ENCODE assay signal across 17 mouse cellular contexts in genomic region chr4:48588576-48588975, GRCm38 (mm10). TPM values are rescaled to one million over a fixed set of nuclear protein-coding genes. Genes with fewer than 3 reads are reported as not detected.
DNase-seq lines count a peak whose midpoint lies in the region; ATAC-seq and TF ChIP-seq lines count a peak whose summit lies in the region.
"Had no signal": no experiment of that assay in that cellular context is flagged by ENCODE, and none has a peak within 500 bp of the region (broad histone marks: within the 10 kb centered on the region; RNA-seq: fewer than 3 reads in every experiment).

No protein-coding gene starts in this region.

- TF ChIP-seq CTCF in E14TG2a.4 (conservative IDR thresholded peaks at IDR 0.05; ENCODE audit: low read length): no peak

- H3K27me3 ChIP-seq in intestine, embryonic 15.5 days (replicated peaks): no peaks in the 10 kb centered on the region
- no peaks in the 10 kb centered on the region for H3K27me3 ChIP-seq in intestine, embryonic 16.5 days (replicated peaks; ENCODE audit: control insufficient read depth, insufficient read depth, low read length)
- no peaks in the 10 kb centered on the region for H3K27me3 ChIP-seq in E14TG2a.4 (ENCODE audit: insufficient read depth, low read length)
- no peaks in the 10 kb centered on the region for H3K27me3 ChIP-seq in kidney, embryonic 15.5 days
- H3K27me3 ChIP-seq: heart, embryonic 13.5 days; limb, embryonic 13.5 days; midbrain, embryonic 12.5 days had no signal

- DNase-seq in R1 (ENCODE audit: low read depth, low spot score): peak; percentile 39
- DNase-seq in lung, postnatal 14 days: peak; percentile 57
- DNase-seq in adrenal gland, postnatal 36 days: no peak
- DNase-seq: cerebellum, adult 11 months; cerebellum, postnatal 25 days; gastrocnemius, postnatal 36 days; heart, postnatal 4 days; kidney, adult 8-10 months; right cerebral cortex, postnatal 25 days had no signal

- H3K36me3 ChIP-seq in intestine, embryonic 15.5 days: no peaks in the 10 kb centered on the region
- H3K36me3 ChIP-seq in intestine, embryonic 16.5 days (ENCODE audit: control insufficient read depth, insufficient read depth, low read length): 0 out of 2 replicates have a peak, but pooled peaks cover 4% of the 10 kb centered on the region
- H3K36me3 ChIP-seq in E14TG2a.4 (ENCODE audit: insufficient read depth, low read length): peaks cover 32% of the 10 kb centered on the region
- H3K36me3 ChIP-seq in kidney, embryonic 15.5 days: peaks cover 4% of the 10 kb centered on the region; the same call in 1 of the 2 replicates
- H3K36me3 ChIP-seq: limb, embryonic 13.5 days; liver, embryonic 15.5 days had no signal

- no peak overlapping the region for H3K27ac ChIP-seq in intestine, embryonic 15.5 days
- H3K27ac ChIP-seq in intestine, embryonic 16.5 days (ENCODE audit: low read length): no peak overlapping the region
- H3K27ac ChIP-seq in kidney, embryonic 15.5 days: no peak overlapping the region
- H3K27ac ChIP-seq: heart, embryonic 13.5 days; limb, embryonic 13.5 days; liver, embryonic 15.5 days; midbrain, embryonic 12.5 days had no signal

- WGBS in intestine, embryonic 15.5 days: 44% methylated on average over 9 of the region's 9 CpGs
- WGBS in intestine, embryonic 16.5 days: 43% methylated on average over 9 of the region's 9 CpGs
- WGBS in kidney, embryonic 15.5 days: 68% methylated on average over 9 of the region's 9 CpGs

- H3K9ac ChIP-seq in intestine, embryonic 15.5 days: no peak overlapping the region
- H3K9ac ChIP-seq in intestine, embryonic 16.5 days (ENCODE audit: low read depth, low read length): no peak overlapping the region
- no peak overlapping the region for H3K9ac ChIP-seq in kidney, embryonic 15.5 days
- H3K9ac ChIP-seq: heart, embryonic 13.5 days; limb, embryonic 13.5 days; liver, embryonic 15.5 days; midbrain, embryonic 12.5 days had no signal

- H3K4me1 ChIP-seq in intestine, embryonic 15.5 days (replicated peaks): peaks cover 6% of the 10 kb centered on the region; the same call in 1 of the 2 replicates
- peaks cover 7% of the 10 kb centered on the region for H3K4me1 ChIP-seq in intestine, embryonic 16.5 days (ENCODE audit: control insufficient read depth, insufficient read depth, low read length)
- peaks cover 80% of the 10 kb centered on the region for H3K4me1 ChIP-seq in E14TG2a.4 (replicated peaks; ENCODE audit: low read depth, low read length)
- peaks cover 16% of the 10 kb centered on the region for H3K4me1 ChIP-seq in kidney, embryonic 15.5 days
- H3K4me1 ChIP-seq: liver, embryonic 15.5 days had no signal

- H3K9me3 ChIP-seq in intestine, embryonic 15.5 days: no peaks in the 10 kb centered on the region
- H3K9me3 ChIP-seq in intestine, embryonic 16.5 days (ENCODE audit: control insufficient read depth, low read length): no peaks in the 10 kb centered on the region
- H3K9me3 ChIP-seq in E14TG2a.4 (ENCODE audit: low read length): no peaks in the 10 kb centered on the region
- no peaks in the 10 kb centered on the region for H3K9me3 ChIP-seq in kidney, embryonic 15.5 days (replicated peaks)
- H3K9me3 ChIP-seq: liver, embryonic 15.5 days; midbrain, embryonic 12.5 days had no signal

- 0 out of 2 replicates have a peak overlapping the region, but pooled peaks have one; percentile 33 for H3K4me2 ChIP-seq in intestine, embryonic 15.5 days (replicated peaks)
- H3K4me2 ChIP-seq in intestine, embryonic 16.5 days (ENCODE audit: low read depth, low read length): no peak overlapping the region
- H3K4me2 ChIP-seq in kidney, embryonic 15.5 days: no peak overlapping the region
- H3K4me2 ChIP-seq: heart, embryonic 13.5 days; limb, embryonic 13.5 days; liver, embryonic 15.5 days had no signal

- ATAC-seq in intestine, embryonic 15.5 days: no peak
- no peak for ATAC-seq in intestine, embryonic 16.5 days
- ATAC-seq in kidney, embryonic 15.5 days (replicated peaks; ENCODE audit: low FRiP score): no peak

- no peak overlapping the region for H3K4me3 ChIP-seq in intestine, embryonic 15.5 days (replicated peaks)
- no peak overlapping the region for H3K4me3 ChIP-seq in intestine, embryonic 16.5 days (ENCODE audit: low read length)
- H3K4me3 ChIP-seq in E14TG2a.4 (replicated peaks; ENCODE audit: low read length): peak overlapping the region; percentile 39
- no peak overlapping the region for H3K4me3 ChIP-seq in kidney, embryonic 15.5 days (replicated peaks)
- H3K4me3 ChIP-seq: heart, embryonic 13.5 days; limb, embryonic 13.5 days; liver, embryonic 15.5 days; midbrain, embryonic 12.5 days had no signal

RNA-seq across cellular contexts. Expression of gene Tmeff1, which starts 3.6 kb away (rescaled TPM):
- polyA plus RNA-seq in intestine, embryonic 15.5 days (2015; fragmentation: Nextera tagmentation; extraction: Ambion mirVana): 37.4 and 45.4 TPM in 2 replicates
- 5.0 and 5.2 TPM in 2 replicates for polyA plus RNA-seq in intestine, embryonic 16.5 days (2015; fragmentation: Nextera tagmentation; extraction: Ambion mirVana)
- 53.8 and 57.1 TPM in 2 replicates for polyA plus RNA-seq in kidney, embryonic 15.5 days (2015; fragmentation: Nextera tagmentation; extraction: Ambion mirVana)
- 10 to 100 TPM in 1 of 2 experiments, 1 to 10 TPM in 1; 9.3 to 14.4 TPM for total RNA-seq in adrenal gland, postnatal 36 days (2021)

RNA-seq across cellular contexts. Expression of gene Msantd3, which starts 48.8 kb away (rescaled TPM):
- 16.9 and 19.8 TPM in 2 replicates for polyA plus RNA-seq in intestine, embryonic 15.5 days (2015; fragmentation: Nextera tagmentation; extraction: Ambion mirVana)
- polyA plus RNA-seq in intestine, embryonic 16.5 days (2015; fragmentation: Nextera tagmentation; extraction: Ambion mirVana): 10.7 and 10.9 TPM in 2 replicates
- 31.9 and 33.4 TPM in 2 replicates for polyA plus RNA-seq in kidney, embryonic 15.5 days (2015; fragmentation: Nextera tagmentation; extraction: Ambion mirVana)
- total RNA-seq in adrenal gland, postnatal 36 days (2021): 10 to 100 TPM; 16.7 to 17.0 TPM

Comparison
In these comparisons a context has a peak if more than half of its experiments do, and no peak if none do; other contexts are left out.
1. DNase-seq: peak in R1 (single experiment) and lung, postnatal 14 days (single experiment); none in adrenal gland, postnatal 36 days (0 of 2).